Mouse (Mus musculus) bone marrow, adult 2 months (tissue): Measurements from ENCODE around the gene Gsg1.

ENCODE experiments used
- CTCF ChIP-seq: fragments of 200-500 bp; IDR thresholded peaks from 2 replicates; pipeline ENCODE4 v1.5.1; 2011; ENCODE audit warnings: low read length, control low read depth; ENCODE audit not compliant: control insufficient read depth, insufficient read depth
- POLR2A ChIP-seq: fragments of 200-500 bp; IDR thresholded peaks from 2 replicates; pipeline ENCODE4 v1.6.1; 2011; ENCODE audit warnings: low read depth, mild to moderate bottlenecking, control low read depth, low read length, borderline replicate concordance; ENCODE audit not compliant: control insufficient read depth

DNA sequence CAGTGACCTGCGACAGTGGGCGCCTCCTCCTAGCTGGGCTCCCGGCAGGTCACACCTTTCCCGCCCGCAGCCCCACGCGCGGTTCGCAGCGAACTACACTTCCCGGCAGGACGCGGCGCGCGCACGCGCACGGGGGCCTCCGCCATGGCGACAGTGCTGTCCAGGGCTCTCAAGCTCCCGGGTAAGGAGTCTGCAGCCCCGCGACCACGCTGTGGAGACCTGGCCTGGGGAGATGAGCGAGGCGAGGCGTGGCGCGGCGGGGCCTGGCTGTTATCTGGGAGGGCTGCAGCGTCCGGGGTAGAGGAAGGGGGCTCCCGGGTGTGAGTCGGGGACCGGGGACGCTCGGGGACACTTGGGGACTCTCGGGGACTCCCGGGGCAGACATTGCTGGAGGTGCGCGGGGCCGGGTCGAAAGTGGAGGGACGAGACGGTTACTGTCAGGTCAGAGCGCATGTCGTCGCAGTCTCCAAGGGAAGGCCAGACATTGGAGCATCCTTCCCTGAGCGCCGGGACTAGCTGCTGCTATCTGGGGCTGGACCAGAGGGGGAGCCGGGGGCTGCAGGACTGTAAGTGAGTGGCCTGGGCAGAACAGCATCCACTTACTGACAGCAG is 56.1 kb downstream of the Gsg1 start, which contains the start of the genes Fam234b and Hebp1:
- TF ChIP-seq POLR2A (peak; percentile 73; the same call in 1 of the 2 replicates), CTCF (no peak)
